Mouse (Mus musculus) thymus, postnatal 4 days (tissue): ENCODE results near the gene Serpinb6b.

Source experiments
- DNase-seq: peaks from one replicate; pipeline ENCODE4 v3.0.0; 2021

Serpinb6b gene

DNA sequence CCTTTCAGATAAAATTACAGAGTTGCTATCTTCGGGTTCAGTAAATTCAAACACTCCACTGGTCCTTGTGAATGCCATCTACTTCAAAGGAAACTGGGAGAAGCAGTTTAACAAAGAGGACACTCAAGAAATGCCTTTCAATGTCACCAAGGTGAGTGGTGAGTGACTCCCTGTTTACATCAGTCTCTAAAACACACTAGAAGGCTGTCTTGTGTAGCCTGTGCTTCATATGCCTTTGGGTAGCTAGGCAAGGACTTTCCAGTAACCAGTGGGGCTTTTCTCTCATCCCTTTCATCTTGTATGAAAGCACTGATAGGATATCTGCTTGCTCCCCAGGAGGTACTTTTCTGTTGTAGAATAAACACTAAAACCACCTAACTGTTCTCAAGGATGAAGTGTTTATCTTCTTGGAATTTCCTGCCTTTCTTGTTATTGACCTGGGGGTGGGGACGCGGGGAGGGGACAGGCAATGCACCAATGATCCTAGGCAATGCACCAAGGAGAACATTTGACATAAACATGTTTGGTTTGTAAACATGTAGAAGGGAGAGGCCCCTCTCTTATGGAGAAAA lies 10.0 kb downstream of the Serpinb6b start:
- no peak for DNase-seq

DNA sequence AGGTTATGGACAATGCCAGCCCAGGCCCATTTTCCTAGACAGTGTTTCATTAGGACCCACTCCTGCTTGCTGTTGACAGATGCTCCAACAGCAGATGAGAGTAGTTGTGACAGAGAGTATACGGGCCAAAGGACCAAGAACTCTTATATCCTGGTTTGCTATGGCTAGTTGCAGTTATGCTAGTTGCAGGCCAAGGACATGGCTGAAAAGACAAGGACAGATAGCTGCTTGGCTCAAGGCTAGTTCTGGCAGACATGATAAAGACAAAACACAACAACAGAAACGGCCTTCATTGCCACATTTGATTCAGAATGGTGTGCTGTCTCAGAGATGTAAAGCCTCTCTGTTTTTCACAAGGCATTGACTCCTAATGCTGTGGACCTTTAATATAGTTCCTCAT lies 10.7 kb downstream of the Serpinb6b start:
- no peak for DNase-seq

DNA sequence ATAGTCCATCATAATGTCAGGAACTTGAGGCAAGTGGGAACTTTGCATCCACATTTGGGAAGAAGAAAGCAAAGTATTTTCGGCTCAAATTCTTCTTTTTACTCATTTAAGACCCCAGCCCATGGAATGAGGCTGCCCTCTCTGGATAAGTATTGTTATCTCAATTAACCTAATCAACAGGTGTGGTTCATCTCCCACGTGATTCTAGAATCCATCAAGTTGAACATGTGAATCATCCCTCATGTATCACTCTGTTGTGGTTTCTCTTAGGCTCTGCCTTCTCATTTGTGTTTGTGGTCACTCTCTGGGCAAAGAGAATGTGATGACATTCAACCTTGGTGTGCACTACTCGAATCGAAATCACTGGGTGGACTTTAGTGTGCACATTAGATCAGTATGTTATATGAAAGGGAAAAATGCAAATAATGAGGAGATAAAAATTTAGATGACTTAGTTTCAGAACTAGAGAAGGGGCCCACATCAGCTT lies 17.6 kb downstream of the Serpinb6b start:
- no peak for DNase-seq

DNA sequence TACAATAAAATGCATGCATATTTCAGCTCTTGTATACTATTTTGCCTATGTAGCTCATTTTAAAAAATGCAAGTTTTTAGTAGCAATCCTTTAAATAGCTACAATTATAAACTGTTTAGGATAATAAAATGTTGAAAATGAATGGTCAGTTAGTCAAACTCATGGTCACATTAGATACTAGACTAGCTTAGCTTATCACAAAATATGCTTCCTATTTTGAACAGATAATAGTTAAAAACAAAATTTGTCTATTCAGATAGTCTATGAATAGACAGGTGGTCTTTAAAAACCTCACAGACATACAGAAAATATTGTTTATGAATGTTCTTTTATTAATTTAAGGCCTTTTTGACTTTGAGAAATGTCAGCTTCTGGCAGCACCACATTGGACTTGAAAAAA lies 21.2 kb downstream of the Serpinb6b start:
- no peak for DNase-seq

DNA sequence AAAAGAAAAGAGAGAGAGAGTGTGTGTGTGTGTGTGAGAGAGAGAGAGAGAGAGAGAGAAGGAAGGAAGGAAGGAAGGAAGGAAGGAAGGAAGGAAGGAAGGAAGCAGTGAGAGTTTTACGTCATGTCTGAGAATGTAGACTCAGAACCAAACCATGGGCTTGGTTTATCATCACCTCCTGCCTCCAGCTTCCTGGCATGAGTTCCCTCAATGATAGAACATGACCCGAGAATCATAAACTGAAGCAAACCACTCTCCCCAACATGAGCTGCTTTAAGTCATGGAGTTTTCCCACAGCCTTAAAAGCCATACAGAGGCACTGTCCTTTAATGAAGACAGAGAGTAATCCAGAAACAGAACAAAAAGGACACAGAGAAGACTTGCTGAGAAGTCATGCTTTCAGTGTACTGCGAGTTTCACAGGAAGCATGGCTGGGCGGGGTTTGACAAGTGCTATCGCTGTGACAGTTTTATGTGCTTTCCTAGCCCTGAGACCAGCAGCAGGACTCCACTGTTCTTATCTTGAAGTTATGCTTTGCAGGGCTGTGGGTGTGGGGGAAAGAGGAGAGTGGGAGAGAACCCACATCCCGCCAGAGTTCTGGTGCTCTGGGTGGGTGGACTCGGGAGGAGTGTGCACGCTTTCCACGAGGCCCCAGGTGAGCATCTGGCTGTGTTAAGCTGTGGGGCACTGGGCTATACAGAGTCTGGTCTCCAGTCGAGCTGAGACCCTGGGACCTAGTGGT lies 28.3 kb downstream of the Serpinb6b start:
- DNase-seq = peak; percentile 48

DNA sequence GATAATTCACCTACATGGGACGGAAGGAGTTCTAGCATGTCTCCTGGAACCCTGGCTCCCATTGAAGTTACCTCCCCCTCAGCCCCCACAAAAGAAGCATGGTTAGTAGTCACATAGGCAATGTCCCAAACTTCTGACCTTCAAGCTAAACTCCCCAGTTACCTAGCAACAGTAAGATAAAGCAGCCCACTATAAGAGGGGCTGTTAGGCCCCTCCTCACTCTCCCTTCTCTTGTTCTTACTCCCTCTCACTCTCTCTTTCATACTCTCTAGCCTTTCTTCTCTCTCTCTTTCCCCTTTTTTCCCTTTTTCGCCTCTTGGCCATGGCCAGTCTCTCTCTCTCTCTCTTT lies 28.9 kb downstream of the Serpinb6b start:
- DNase-seq = no peak

DNA sequence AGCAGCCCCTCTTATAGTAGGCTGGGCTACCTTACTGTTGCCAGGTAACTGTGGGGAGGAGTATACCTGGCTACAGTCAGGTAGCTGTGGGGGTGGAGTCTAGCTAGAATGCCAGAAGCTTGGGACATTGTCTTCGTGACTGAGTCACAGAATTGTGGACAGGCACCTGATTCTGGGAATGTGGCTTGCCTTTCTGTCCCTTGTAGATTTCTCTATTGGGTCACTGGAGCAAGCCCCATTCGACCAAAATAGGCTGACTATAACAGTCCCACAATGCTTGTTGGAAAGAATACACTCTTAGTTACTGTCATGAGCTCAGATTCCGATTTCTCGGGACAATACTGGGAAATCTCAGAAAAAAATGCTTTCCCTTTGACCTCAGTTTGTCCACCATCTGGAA lies 30.0 kb downstream of the Serpinb6b start:
- no peak for DNase-seq

DNA sequence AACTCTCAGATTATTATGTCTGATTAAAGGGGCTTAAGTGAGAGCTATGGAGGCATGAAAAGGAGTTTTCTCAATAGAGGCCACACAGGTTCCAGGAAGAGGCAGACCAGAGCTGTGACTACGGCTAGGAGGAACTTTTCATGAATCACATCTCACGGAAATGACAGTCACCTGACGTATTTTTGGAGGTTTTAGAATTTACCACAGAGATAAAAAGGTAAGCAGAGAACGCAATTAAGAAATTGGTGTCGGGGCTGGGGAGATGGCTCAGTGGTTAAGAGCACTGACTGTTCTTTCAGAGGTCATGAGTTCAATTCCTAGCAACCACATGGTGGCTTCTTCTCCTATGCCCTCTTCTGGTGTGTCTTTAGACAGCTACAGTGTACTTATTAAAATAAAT lies 36.3 kb downstream of the Serpinb6b start:
- DNase-seq = no peak

DNA sequence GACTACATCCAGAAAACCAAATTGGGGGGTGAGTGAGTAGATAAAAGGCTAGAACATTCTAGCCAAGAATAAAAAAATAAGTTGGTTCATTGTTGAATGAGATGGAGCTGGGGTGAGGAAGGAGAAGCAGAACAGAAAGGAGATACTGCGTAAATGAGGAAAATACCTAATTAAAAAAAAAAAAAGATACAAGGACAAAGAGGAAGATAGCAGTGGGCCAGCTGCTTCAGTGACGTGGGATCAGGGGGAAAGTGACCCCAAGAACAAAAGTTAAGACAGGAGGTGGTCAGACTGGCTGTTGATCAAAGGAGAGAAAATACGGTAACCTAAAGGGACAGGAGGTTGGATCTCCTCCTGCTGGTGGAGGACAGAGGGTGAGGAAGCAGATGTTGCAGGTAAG lies 37.9 kb downstream of the Serpinb6b start, which contains the start of gene Serpinb9:
TSS of gene Serpinb9 (plus strand) at position 301 of the 400 bp plus-strand sequence.
- DNase-seq = no peak

DNA sequence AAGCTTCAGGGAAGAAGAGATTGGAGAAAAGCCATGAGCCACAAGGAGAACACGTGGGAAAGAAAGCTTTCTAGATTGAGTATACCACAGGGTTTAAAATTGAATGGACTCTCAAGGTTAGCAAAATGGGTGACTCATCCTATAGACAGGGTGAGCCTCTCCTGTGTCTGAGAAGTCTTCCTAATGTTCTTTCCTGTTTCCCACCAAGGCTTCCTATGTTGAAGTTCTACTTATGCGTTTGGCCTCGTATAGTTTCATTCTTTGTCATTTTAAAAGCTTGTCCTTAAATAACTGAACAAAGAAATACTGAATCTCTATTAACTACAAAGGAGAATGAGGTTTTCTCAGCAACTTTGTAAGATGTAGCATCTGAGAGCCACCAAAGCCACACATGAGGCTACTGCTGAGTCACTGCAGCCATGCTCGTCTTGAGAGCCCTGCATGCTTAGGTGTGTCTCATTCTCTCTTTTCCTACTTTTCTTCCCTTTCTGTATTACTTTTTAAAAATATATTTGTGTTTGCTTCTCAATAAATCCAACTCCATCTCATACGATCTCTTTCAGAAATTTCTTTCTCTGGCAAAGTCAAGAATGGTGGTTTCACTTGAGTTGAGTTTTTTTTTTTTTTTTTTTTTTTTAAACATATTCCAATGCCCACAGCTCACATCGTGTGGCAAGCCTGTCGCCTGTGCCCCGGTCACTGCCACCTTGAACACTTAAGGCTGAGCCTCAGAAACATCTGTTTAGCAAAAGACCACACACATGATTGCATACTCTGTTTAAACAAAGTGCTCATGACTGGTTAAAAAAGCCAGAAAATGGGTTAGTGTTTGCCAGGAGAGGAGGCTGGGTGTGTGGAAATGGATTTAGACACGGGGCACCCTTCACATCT lies 38.8 kb downstream of the Serpinb6b start:
- DNase-seq = no peak

DNA sequence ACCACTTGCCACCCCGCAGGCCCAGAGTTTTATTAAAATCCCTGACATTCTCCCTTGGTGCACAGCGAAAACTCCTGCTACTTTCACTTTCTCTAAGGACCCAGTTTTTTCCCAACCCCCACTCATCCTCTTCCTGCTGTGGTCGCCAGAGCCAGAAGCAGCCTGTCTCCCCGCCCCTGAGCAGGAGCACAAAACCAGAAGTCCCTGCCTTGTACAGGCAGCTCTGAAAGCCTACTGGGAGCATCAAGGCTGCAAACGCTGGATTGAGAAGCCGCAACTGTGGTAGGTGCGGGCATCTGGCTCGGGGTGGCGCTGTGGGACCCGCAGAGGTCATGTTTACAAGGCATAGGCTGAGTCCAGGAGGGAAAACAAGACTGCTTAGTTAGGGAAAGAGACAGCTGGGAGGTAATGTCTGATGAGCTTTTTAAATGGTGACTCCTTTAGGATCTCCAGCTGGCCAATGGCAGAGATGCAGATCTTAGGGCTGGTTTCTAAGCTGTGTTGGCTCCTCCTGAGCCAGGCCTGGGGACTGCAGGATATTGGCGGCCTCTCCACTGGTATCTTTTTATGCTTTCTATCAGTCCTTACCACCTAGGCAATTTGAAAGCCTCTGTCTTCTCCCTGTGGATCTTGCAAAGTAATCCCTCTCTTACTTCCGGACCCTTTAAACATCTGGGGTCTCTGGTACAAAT lies 39.6 kb downstream of the Serpinb6b start:
- peak; percentile 84 for DNase-seq

DNA sequence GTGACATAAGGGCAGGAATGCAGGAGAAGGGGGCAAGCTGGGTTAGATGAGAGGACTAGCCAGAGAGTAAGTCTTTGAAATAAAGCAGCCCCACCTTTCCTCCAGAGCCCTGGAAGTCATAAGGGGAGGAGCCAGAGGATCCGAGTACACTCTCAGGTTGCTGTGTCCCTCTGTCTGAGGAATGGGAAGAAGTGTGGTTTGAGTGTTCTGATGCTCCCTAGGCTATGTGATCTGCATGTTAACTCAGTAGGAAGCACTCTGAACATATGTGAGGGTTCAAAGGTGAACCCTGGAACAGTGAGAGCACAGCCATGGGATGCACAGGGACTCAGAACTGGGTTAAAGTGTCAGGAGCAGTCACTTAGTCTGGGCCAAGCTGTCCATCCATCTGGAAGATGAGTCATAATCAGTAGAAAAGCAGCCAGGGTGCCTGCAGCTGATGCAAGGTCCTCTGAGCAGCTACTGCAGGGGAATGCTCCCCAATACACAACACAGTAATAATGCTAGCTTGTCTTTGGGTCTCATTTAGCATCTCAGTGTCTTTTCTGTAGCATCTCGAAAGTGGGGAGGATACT lies 40.6 kb downstream of the Serpinb6b start:
- no peak for DNase-seq

DNA sequence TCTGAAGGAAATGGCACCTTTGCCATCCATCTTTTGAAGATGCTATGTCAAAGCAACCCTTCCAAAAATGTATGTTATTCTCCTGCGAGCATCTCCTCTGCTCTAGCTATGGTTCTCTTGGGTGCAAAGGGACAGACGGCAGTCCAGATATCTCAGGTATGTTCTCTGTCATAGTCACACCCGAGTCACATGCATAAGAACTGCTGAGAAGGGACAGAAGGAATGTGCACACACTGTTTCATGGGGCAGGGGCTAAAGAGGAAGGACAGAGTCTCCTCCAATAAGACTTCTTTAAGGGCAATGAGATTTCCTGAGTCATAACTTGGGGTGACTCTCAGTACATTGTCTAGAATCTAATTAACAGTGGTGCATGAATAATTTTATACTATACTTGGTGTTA lies 41.5 kb downstream of the Serpinb6b start:
- no peak for DNase-seq

DNA sequence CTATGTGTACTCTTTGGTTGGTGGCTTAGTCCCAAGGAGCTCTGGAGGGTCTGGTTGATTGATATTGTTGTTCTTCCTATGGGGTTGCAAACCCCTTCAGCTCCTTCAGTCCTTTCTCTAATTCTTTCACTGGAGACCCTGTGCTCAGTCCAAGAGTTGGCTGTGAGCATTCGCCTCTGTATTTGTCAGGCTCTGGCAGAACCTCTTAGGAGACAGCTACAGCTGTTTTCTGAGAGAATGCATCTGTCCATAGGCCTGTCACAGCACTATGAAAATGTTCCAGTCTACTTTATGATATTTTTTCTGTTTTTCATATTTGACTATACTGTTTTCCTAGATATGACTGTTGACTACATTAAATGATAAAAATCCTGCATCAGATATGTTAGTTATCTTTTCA lies 47.4 kb downstream of the Serpinb6b start:
- no peak for DNase-seq

DNA sequence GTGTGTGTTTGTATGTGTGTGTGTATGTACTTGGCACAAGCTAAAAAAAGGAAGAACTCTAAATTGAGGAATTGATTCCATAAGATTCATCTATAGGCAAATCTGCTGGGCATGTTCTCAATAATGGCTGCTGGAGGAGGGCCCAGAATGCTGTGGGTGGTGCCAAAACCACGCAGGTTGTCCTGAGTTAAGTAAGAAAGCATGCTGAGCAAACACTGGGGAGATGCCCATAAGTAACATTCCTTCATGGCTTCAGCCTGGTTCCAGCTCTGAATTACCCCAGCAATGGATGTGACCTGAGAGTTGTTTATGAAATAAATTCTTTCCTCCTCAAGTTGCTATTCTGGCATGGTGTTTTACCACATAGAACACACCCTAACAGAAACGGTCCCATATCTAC lies 48.3 kb downstream of the Serpinb6b start:
- no peak for DNase-seq

DNA sequence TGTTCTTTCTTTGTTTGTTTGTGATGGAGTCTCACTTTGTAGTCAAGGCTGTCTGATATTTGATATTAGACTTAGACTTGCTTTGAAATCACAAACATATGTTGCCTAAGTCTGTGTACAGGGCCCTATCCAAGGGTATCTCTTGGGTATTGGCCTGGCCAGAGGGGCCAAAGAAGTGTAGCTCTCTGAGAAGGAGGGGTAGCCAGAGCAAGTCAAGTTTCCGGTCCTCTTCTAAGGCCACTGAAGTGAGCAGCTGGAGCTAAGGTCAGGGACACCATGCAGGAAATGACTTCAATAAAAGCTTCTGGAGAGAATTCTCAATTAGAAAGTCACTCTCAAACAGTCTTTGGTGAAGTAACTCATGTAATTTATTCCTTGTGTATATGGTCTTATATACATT lies 57.4 kb downstream of the Serpinb6b start:
- DNase-seq = no peak

DNA sequence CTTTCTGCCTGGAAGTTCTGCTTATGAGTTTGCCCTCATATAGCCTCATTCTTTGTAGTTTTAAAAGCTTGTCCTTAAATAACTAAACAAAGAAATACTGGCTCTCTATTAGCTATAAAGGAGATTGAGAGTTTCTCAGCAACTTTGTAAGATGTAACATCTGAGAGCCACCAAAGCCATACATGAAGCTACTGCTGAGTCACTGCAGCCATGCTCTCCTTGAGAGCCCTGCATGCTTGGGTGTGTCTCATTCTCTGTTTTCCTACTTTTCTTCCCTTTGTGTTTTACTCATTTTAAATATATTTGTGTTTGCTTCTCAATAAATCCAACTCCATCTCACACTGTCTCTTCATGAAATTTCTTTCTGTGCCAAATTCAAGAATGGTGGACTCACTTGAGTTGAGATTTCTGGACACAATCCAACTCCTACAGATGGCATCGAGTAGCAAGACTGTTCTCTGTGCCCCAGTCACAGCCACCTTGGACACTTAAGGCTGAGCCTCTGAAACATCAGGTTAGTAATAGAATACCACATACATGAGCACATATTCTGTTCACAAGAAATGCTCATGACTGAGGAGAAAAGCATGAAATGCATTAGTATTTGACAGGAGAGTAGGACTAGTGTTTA lies 61.5 kb downstream of the Serpinb6b start:
- DNase-seq = no peak

DNA sequence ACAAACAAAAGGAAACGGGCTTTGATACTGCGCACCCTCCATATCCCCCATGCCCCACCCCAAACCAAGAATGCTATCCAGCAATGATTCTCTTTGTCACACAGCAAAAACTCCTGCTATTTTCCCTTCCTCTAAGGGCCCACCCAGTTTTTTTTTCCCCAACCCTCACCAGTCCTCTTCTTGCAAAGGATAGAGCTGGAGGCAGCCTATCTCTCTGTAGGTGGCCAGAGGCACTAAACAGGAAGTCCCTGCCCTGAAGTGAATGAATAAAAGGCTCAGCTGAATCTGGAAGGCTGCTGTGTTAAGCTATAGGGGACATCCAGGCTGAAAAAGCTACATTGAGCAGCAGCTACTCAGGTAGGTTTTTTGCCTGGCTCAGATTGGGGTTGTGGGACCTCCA lies 62.2 kb downstream of the Serpinb6b start, which contains the start of gene Serpinb9b:
TSS of gene Serpinb9b (plus strand) at position 173 of the 400 bp plus-strand sequence.
- DNase-seq = no peak

DNA sequence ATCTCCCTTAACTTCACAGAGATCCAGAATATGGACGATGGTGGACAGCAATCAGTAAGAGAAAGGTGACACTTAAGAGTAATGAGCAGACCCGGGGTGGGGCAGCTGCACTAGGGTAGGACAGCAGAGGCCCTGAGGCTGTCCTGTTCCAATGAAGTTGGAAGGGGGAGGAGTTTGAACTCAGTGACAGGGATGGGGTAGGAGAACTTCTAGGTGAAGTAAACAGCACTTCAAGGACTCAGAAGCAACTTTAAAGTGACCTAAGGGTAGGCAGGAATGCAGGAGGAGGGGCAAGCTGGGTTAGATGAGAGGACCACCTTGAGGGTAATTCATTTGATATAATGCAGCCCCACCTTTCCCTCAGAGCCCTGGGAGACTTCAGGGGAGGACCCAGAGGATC lies 63.1 kb downstream of the Serpinb6b start:
- DNase-seq = no peak

DNA sequence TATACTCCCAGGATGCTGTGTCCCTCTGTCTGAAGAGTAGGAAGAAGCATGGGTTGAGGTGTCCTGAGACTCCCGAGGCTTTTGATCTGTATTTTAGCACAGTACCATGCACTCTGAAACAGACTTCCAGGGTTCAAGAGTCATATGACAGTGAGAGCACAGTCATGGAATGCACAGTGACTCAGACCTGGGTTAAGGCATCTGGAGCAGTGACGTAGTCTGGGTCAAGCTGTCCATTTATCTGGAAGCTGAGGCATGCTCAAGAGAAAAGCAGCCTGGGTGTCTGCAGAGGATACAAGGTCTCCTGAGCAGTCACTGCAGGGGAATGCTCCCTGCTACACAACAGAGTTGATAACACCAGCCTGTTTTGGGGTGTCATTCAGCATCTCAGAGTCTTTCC lies 63.5 kb downstream of the Serpinb6b start:
- DNase-seq = no peak
